Mouse (Mus musculus) limb, embryonic 10.5 days (tissue): ENCODE data around the gene Cacna1c. TPM values are rescaled to one million over a fixed set of nuclear protein-coding genes. Genes with fewer than 3 reads are reported as not detected.

ENCODE experiments used
- DNase-seq: peaks from one replicate; pipeline ENCODE4 v3.0.0-alpha.2; 2017; ENCODE audit warnings: low spot score
- H3K27ac ChIP-seq: fragments of 300-500 bp; sonication (generic); 2 replicates; pipeline ENCODE4 v1.5.1; 2016; ENCODE audit warnings: mild to moderate bottlenecking
- H3K27me3 ChIP-seq: fragments of 300-500 bp; sonication (generic); 2 replicates; pipeline ENCODE4 v1.6.1; 2016; ENCODE audit warnings: low read depth, mild to moderate bottlenecking; ENCODE audit not compliant: poor library complexity, severe bottlenecking
- H3K36me3 ChIP-seq: fragments of 300-500 bp; sonication (generic); 2 replicates; pipeline ENCODE4 v1.6.1; 2016; ENCODE audit warnings: mild to moderate bottlenecking, moderate library complexity
- H3K4me1 ChIP-seq: fragments of 300-500 bp; sonication (generic); 2 replicates; pipeline ENCODE4 v1.6.1; 2016
- H3K4me3 ChIP-seq: fragments of 300-500 bp; sonication (generic); 2 replicates; pipeline ENCODE4 v1.5.1; 2016; ENCODE audit warnings: mild to moderate bottlenecking, moderate library complexity
- H3K9me3 ChIP-seq: fragments of 300-500 bp; sonication (generic); replicated peaks from 2 replicates; pipeline ENCODE4 v1.6.1; 2016; ENCODE audit warnings: mild to moderate bottlenecking
- WGBS: fragments of 180-500 bp; shearing (Covaris S2); methylation state at CpG from one replicate; pipeline ENCODE4 v1.1.7; 2016; 5-methylcytosine and 5-hydroxymethylcytosine counted together
- polyA plus RNA-seq: library from polyadenylated mRNA; unstranded; fragments of >200 nt; fragmentation: Nextera tagmentation; extraction: Ambion mirVana; gene quantifications from 2 replicates; pipeline ENCODE4 v1.2.1, GENCODE M21; 2016

Cacna1c gene
- polyA plus RNA-seq, 1 experiment from 2014 or later: 10.2 TPM

GRCm38 (mm10) chr6:119051721-119052120 is 144.5 kb downstream of the Cacna1c start:
- Histone ChIP-seq H3K9me3 (no peaks in the 10 kb centered on the region), H3K4me3 (no peak overlapping the region), H3K27me3 (no peaks in the 10 kb centered on the region), H3K27ac (no peak overlapping the region), H3K36me3 (peaks cover 39% of the 10 kb centered on the region), H3K4me1 (peaks cover 23% of the 10 kb centered on the region)
- DNase-seq: no peak
- WGBS: 83% methylated on average over 2 of the region's 2 CpGs

GRCm38 (mm10) chr6:119047340-119047739 is 148.9 kb downstream of the Cacna1c start:
- Histone ChIP-seq H3K9me3 (no peaks in the 10 kb centered on the region), H3K4me1 (peaks cover 32% of the 10 kb centered on the region), H3K36me3 (peaks cover 5% of the 10 kb centered on the region; the same call in 1 of the 2 replicates), H3K4me3 (no peak overlapping the region), H3K27me3 (no peaks in the 10 kb centered on the region), H3K27ac (no peak overlapping the region)
- WGBS: 81% methylated on average over 8 of the region's 8 CpGs
- no peak for DNase-seq

GRCm38 (mm10) chr6:119045498-119045897 is 150.7 kb downstream of the Cacna1c start:
- Histone ChIP-seq H3K4me1 (peaks cover 50% of the 10 kb centered on the region), H3K27me3 (no peaks in the 10 kb centered on the region), H3K27ac (no peak overlapping the region), H3K4me3 (no peak overlapping the region), H3K9me3 (no peaks in the 10 kb centered on the region), H3K36me3 (peaks cover 5% of the 10 kb centered on the region; the same call in 1 of the 2 replicates)
- 87% methylated on average over 7 of the region's 7 CpGs for WGBS
- no peak for DNase-seq

GRCm38 (mm10) chr6:119044148-119044547 is 152.1 kb downstream of the Cacna1c start:
- Histone ChIP-seq H3K36me3 (peaks cover 5% of the 10 kb centered on the region; the same call in 1 of the 2 replicates), H3K4me1 (peaks cover 59% of the 10 kb centered on the region), H3K27ac (no peak overlapping the region), H3K4me3 (no peak overlapping the region), H3K27me3 (no peaks in the 10 kb centered on the region), H3K9me3 (no peaks in the 10 kb centered on the region)
- DNase-seq: no peak
- WGBS: 87% methylated on average over 7 of the region's 7 CpGs

- no peak overlapping the region for H3K27ac ChIP-seq
Observed at GRCm38 (mm10) chr6:119042803-119043202, 153.4 kb downstream of the Cacna1c start.

GRCm38 (mm10) chr6:119040961-119041360 is 155.3 kb downstream of the Cacna1c start:
- Histone ChIP-seq H3K36me3 (no peaks in the 10 kb centered on the region), H3K4me3 (no peak overlapping the region), H3K27me3 (no peaks in the 10 kb centered on the region), H3K9me3 (no peaks in the 10 kb centered on the region), H3K27ac (no peak overlapping the region), H3K4me1 (peaks cover 46% of the 10 kb centered on the region)
- 70% methylated on average over 7 of the region's 7 CpGs for WGBS
- no peak for DNase-seq

More at GRCm38 (mm10) chr6:119042803-119043202, 153.4 kb downstream of the Cacna1c start:
- DNase-seq: no peak
- H3K4me1 ChIP-seq: peaks cover 51% of the 10 kb centered on the region
- WGBS: 80% methylated on average over 3 of the region's 3 CpGs
- no peaks in the 10 kb centered on the region for H3K27me3 ChIP-seq
- H3K4me3 ChIP-seq: no peak overlapping the region
- no peaks in the 10 kb centered on the region for H3K9me3 ChIP-seq
- H3K36me3 ChIP-seq: no peaks in the 10 kb centered on the region

- H3K27me3 ChIP-seq: no peaks in the 10 kb centered on the region
- no peak overlapping the region for H3K4me3 ChIP-seq
- H3K9me3 ChIP-seq: no peaks in the 10 kb centered on the region
- no peak for DNase-seq
- H3K36me3 ChIP-seq: peaks cover 7% of the 10 kb centered on the region
- peaks cover 44% of the 10 kb centered on the region for H3K4me1 ChIP-seq
- 80% methylated on average over 7 of the region's 7 CpGs for WGBS
- H3K27ac ChIP-seq: peak overlapping the region; percentile 43; the same call in 1 of the 2 replicates
Observed at GRCm38 (mm10) chr6:119039815-119040214, 156.4 kb downstream of the Cacna1c start.

GRCm38 (mm10) chr6:119039293-119039692 is 156.9 kb downstream of the Cacna1c start:
- 93% methylated on average over 5 of the region's 5 CpGs for WGBS
- DNase-seq: no peak
- H3K27me3 ChIP-seq: no peaks in the 10 kb centered on the region
- no peak overlapping the region for H3K27ac ChIP-seq
- H3K4me1 ChIP-seq: peaks cover 43% of the 10 kb centered on the region
- no peak overlapping the region for H3K4me3 ChIP-seq
- peaks cover 11% of the 10 kb centered on the region for H3K36me3 ChIP-seq
- 0 out of 2 replicates have a peak, but pooled peaks cover 3% of the 10 kb centered on the region for H3K9me3 ChIP-seq

- Histone ChIP-seq H3K9me3 (0 out of 2 replicates have a peak, but pooled peaks cover 3% of the 10 kb centered on the region), H3K36me3 (peaks cover 11% of the 10 kb centered on the region), H3K4me3 (no peak overlapping the region), H3K4me1 (peaks cover 43% of the 10 kb centered on the region), H3K27ac (no peak overlapping the region), H3K27me3 (no peaks in the 10 kb centered on the region)
- WGBS: 92% methylated on average over 6 of the region's 6 CpGs
- DNase-seq: no peak
Observed at GRCm38 (mm10) chr6:119037815-119038214, 158.4 kb downstream of the Cacna1c start.

- Histone ChIP-seq H3K4me3 (no peak overlapping the region), H3K4me1 (peaks cover 37% of the 10 kb centered on the region), H3K9me3 (0 out of 2 replicates have a peak, but pooled peaks cover 3% of the 10 kb centered on the region), H3K36me3 (peaks cover 11% of the 10 kb centered on the region), H3K27me3 (no peaks in the 10 kb centered on the region), H3K27ac (no peak overlapping the region)
- WGBS: 77% methylated on average over 2 of the region's 2 CpGs
- no peak for DNase-seq
Observed at GRCm38 (mm10) chr6:119037047-119037446, 159.2 kb downstream of the Cacna1c start.

GRCm38 (mm10) chr6:119035361-119035760 is 160.9 kb downstream of the Cacna1c start:
- H3K4me1 ChIP-seq: peaks cover 21% of the 10 kb centered on the region
- H3K27me3 ChIP-seq: no peaks in the 10 kb centered on the region
- H3K36me3 ChIP-seq: peaks cover 11% of the 10 kb centered on the region
- H3K27ac ChIP-seq: no peak overlapping the region
- H3K9me3 ChIP-seq: 0 out of 2 replicates have a peak, but pooled peaks cover 3% of the 10 kb centered on the region
- DNase-seq: no peak
- 92% methylated on average over 6 of the region's 6 CpGs for WGBS
- no peak overlapping the region for H3K4me3 ChIP-seq

GRCm38 (mm10) chr6:119034947-119035346 is 161.3 kb downstream of the Cacna1c start:
- no peak overlapping the region for H3K4me3 ChIP-seq
- H3K4me1 ChIP-seq: peaks cover 17% of the 10 kb centered on the region
- 0 out of 2 replicates have a peak, but pooled peaks cover 3% of the 10 kb centered on the region for H3K9me3 ChIP-seq
- H3K27ac ChIP-seq: no peak overlapping the region
- peaks cover 11% of the 10 kb centered on the region for H3K36me3 ChIP-seq
- WGBS: 94% methylated on average over 2 of the region's 2 CpGs
- H3K27me3 ChIP-seq: no peaks in the 10 kb centered on the region
- DNase-seq: no peak

- H3K27me3 ChIP-seq: no peaks in the 10 kb centered on the region
- H3K9me3 ChIP-seq: no peaks in the 10 kb centered on the region
- H3K36me3 ChIP-seq: no peaks in the 10 kb centered on the region
- peaks cover 16% of the 10 kb centered on the region for H3K4me1 ChIP-seq
- DNase-seq: no peak
- H3K27ac ChIP-seq: peak overlapping the region; percentile 66
- WGBS: 87% methylated on average over 6 of the region's 6 CpGs
- no peak overlapping the region for H3K4me3 ChIP-seq
Observed at GRCm38 (mm10) chr6:119027880-119028279, 168.3 kb downstream of the Cacna1c start.

GRCm38 (mm10) chr6:119022850-119023249 is 173.4 kb downstream of the Cacna1c start:
- no peak for DNase-seq
- Histone ChIP-seq H3K27me3 (no peaks in the 10 kb centered on the region), H3K36me3 (no peaks in the 10 kb centered on the region), H3K4me1 (peaks cover 51% of the 10 kb centered on the region), H3K27ac (no peak overlapping the region), H3K4me3 (no peak overlapping the region), H3K9me3 (no peaks in the 10 kb centered on the region)
- WGBS: 70% methylated on average over 2 of the region's 2 CpGs
